ENCODE assay signal across 17 mouse cellular contexts in the genomic region with DNA sequence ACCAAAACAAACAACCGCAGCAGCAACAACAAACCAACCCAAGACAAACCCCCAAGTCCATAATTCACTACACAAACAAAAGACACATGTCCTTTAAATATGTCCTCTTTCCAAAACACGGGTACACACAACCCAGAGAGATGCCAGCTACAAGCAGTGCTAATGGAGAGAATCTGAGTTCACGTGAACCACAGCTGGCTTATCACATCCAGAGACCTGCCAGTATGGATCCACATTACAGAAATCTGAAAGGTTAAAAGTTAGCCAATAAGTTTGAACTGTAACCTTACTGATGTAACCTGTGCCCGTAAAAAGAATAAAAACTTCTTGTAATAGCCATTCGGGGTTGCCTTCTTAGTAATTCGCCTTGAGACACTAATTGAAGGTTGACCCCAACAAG. TPM values are rescaled to one million over a fixed set of nuclear protein-coding genes. Genes with fewer than 3 reads are reported as not detected.
"Had no signal": no experiment of that assay in that cellular context is flagged by ENCODE, and none has a peak within 500 bp of the region (broad histone marks: within the 10 kb centered on the region; RNA-seq: fewer than 3 reads in every experiment).

No protein-coding gene starts in this region.

- H3K4me3 ChIP-seq: midbrain, embryonic 10.5 days; midbrain, embryonic 12.5 days; myocyte; neural tube, embryonic 12.5 days; stomach, embryonic 15.5 days had no signal

- H3K9me3 ChIP-seq: midbrain, embryonic 10.5 days; midbrain, embryonic 12.5 days; neural tube, embryonic 12.5 days; stomach, embryonic 15.5 days had no signal

- H3K4me1 ChIP-seq: neural tube, embryonic 12.5 days; stomach, embryonic 15.5 days had no signal

- H3K4me2 ChIP-seq: lung, embryonic 14.5 days; midbrain, embryonic 12.5 days; neural tube, embryonic 12.5 days; stomach, embryonic 15.5 days had no signal

- H3K9ac ChIP-seq: lung, embryonic 14.5 days; midbrain, embryonic 12.5 days; neural tube, embryonic 12.5 days; stomach, embryonic 15.5 days had no signal

- H3K27ac ChIP-seq: midbrain, embryonic 10.5 days; midbrain, embryonic 12.5 days; neural tube, embryonic 12.5 days; stomach, embryonic 15.5 days; stomach, postnatal 0 days had no signal

- ATAC-seq: midbrain, embryonic 16.5 days had no signal

- H3K27me3 ChIP-seq: midbrain, embryonic 12.5 days; neural tube, embryonic 12.5 days; stomach, embryonic 15.5 days had no signal

- DNase-seq: lung, adult 18-20 months; lung, embryonic 14.5 days; lung, postnatal 10 days; lung, postnatal 4 days; midbrain, embryonic 14.5 days; right cerebral cortex, postnatal 14 days; thymus, adult 2 months; thymus, postnatal 25 days; thymus, postnatal 4 days had no signal

RNA-seq across cellular contexts. Expression of gene Pld6, which starts 27.5 kb away (rescaled TPM):
- total RNA-seq: megakaryocyte, adult 5-6 weeks had no signal
